Mouse (Mus musculus): Measurements from ENCODE around the gene Mtfr2.

GRCm38 (mm10) chr10:20311918-20312735 is 35.4 kb upstream of the Mtfr2 start, which contains the start of gene Bclaf1:
- TF ChIP-seq POLR2A (IDR thresholded peaks at IDR 0.05; ENCODE audit: control insufficient read depth in 1 of 2, insufficient read depth in 1 of 2, low read depth in 1 of 2, low read length in 2 of 2, poor library complexity in 1 of 2) (peak; percentile 55 to 95), GATA1 (IDR thresholded peaks at IDR 0.05; ENCODE audit: low read depth, low read length) (no peak), ZC3H11A (IDR thresholded peaks at IDR 0.05; ENCODE audit: low read depth, low read length) (no peak), POLR2AphosphoS5 (IDR thresholded peaks at IDR 0.05; ENCODE audit: borderline replicate concordance, low read depth, low read length) (peak; percentile 92), CTCF (IDR thresholded peaks at IDR 0.05 in 2 of 3, conservative IDR thresholded peaks at IDR 0.05 in 1 of 3; ENCODE audit: control insufficient read depth in 1 of 3, insufficient read depth in 1 of 3, low read depth in 2 of 3, low read length in 3 of 3, poor library complexity in 1 of 3, severe bottlenecking in 1 of 3) (no peak), EP300 (IDR thresholded peaks at IDR 0.05; ENCODE audit: low read depth in 1 of 2, low read length in 2 of 2) (peak in 1 of 2 experiments; percentile 25; a peak in 1 of 4 replicates), JUND (IDR thresholded peaks at IDR 0.05; ENCODE audit: low read depth, low read length) (no peak), CHD1 (IDR thresholded peaks at IDR 0.05; ENCODE audit: low read depth, low read length) (no peak), NRF1 (IDR thresholded peaks at IDR 0.05; ENCODE audit: insufficient read depth, low read depth, low read length, poor library complexity, severe bottlenecking) (peak; percentile 38; the same call in 1 of the 2 replicates)
